Mouse (Mus musculus) MEL (cell line): ENCODE data around the gene Cdh13.

Experiments used
- NELFE ChIP-seq: IDR thresholded peaks from 2 replicates; pipeline ENCODE4 v1.6.1; 2011; ENCODE audit warnings: low read depth, low read length, improper control_type of control experiment
- SIN3A ChIP-seq: IDR thresholded peaks from 2 replicates; pipeline ENCODE4 v1.6.1; 2012; ENCODE audit warnings: low read length, improper control_type of control experiment, inconsistent platforms

GRCm38 (mm10) chr8:118749191-118749590 is 465.7 kb downstream of the Cdh13 start:
- TF ChIP-seq NELFE = no peak
- no peak for TF ChIP-seq SIN3A
